Mouse (Mus musculus) forebrain, embryonic 12.5 days (tissue): ENCODE results near the gene Olfr1359. TPM values are rescaled to one million over a fixed set of nuclear protein-coding genes. Genes with fewer than 3 reads are reported as not detected.
"Not testable (repeated sequence)": the region's sequence is repeated elsewhere in the genome, so short reads cannot be mapped to it uniquely, and the experiment has no call there.

Experiments
- ATAC-seq: fragments of 200-750 bp; cut with Nextera tagmentation; 2 replicates; pipeline ENCODE4 v1.8.0; 2017; ENCODE audit warnings: moderate TSS enrichment; ENCODE audit not compliant: low FRiP score
- H3K27ac ChIP-seq: fragments of 300-500 bp; sonication (generic); 2 replicates; pipeline ENCODE4 v1.5.1; 2016; ENCODE audit warnings: mild to moderate bottlenecking
- H3K27me3 ChIP-seq: fragments of 300-500 bp; sonication (generic); 2 replicates; pipeline ENCODE4 v1.6.1; 2016; ENCODE audit warnings: mild to moderate bottlenecking
- H3K36me3 ChIP-seq: fragments of 300-500 bp; sonication (generic); replicated peaks from 2 replicates; pipeline ENCODE4 v1.6.1; 2016; ENCODE audit warnings: mild to moderate bottlenecking
- H3K4me1 ChIP-seq: fragments of 300-500 bp; sonication (generic); 2 replicates; pipeline ENCODE4 v1.6.1; 2016
- H3K4me2 ChIP-seq: fragments of 300-500 bp; sonication (generic); 2 replicates; pipeline ENCODE4 v1.6.1; 2016; ENCODE audit warnings: mild to moderate bottlenecking, moderate library complexity
- H3K4me3 ChIP-seq: fragments of 300-500 bp; sonication (generic); replicated peaks from 2 replicates; pipeline ENCODE4 v1.5.1; 2016; ENCODE audit warnings: mild to moderate bottlenecking
- H3K9ac ChIP-seq: fragments of 300-500 bp; sonication (generic); 2 replicates; pipeline ENCODE4 v1.6.1; 2016; ENCODE audit warnings: mild to moderate bottlenecking
- H3K9me3 ChIP-seq: fragments of 300-500 bp; sonication (generic); 2 replicates; pipeline ENCODE4 v1.6.1; 2016
- WGBS: fragments of 180-500 bp; shearing (Covaris S2); methylation state at CpG from one replicate; pipeline ENCODE4 v1.1.7; 2016; 5-methylcytosine and 5-hydroxymethylcytosine counted together
- polyA plus RNA-seq: library from polyadenylated mRNA; unstranded; fragments of >200 nt; fragmentation: Nextera tagmentation; extraction: Ambion mirVana; gene quantifications from 2 replicates; pipeline ENCODE4 v1.2.1, GENCODE M21; 2016

The Olfr1359 gene
- polyA plus RNA-seq, 1 experiment from 2014 or later: not detected

DNA sequence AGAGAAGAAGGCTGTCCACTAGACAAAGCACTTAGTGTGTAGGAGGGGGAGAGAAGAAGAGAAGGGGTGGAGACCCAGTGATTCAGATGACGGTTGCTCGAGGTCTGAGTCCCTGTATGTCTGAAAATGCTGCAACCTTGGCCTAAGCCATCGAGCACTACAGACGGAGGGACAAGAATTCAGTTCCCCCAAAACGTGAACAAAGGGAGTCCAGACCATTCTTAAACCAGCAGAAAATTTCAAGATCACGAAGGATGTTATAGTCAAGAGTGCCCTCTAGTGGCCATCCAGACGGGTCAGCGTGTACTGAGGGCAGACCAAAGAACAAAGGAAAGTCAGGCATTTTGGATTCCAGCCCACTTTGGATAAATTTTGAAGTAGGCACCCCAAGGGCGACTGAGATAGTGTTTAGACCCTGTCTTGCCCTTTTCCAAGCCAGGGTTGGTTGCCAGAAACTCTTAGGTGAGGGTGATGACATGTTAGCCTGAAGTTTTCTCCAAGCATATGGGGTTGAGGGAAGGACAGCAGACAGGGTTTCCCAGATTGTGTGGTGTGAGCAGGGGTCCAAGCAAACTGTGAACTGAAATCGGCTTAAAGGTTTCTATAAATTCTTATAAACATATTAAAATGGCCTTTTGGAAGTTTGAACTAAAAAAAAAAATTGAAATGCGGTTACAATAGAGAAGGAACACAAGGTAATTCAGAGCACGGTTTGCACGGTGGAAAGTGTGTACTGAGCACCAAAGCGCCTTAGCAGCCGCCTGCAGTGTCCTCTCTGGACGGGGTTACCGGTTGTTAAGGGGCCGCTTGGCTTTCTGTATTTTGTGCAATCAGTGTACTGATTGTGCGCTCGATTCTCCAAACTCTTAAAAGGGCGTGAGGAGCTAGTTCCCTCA is 36.3 kb downstream of the Olfr1359 start:
- H3K27ac ChIP-seq: peak overlapping the region; percentile 98
- peaks cover 16% of the 10 kb centered on the region; the same call in 1 of the 2 replicates for H3K4me1 ChIP-seq
- H3K9ac ChIP-seq: peak overlapping the region; percentile 56
- H3K4me3 ChIP-seq: peak overlapping the region; percentile 51
- H3K9me3 ChIP-seq: no peaks in the 10 kb centered on the region
- under 1% methylated on average over 21 of the region's 21 CpGs for WGBS
- peak; percentile 81 for ATAC-seq
- no peaks in the 10 kb centered on the region for H3K36me3 ChIP-seq
- H3K27me3 ChIP-seq: no peaks in the 10 kb centered on the region
- H3K4me2 ChIP-seq: peak overlapping the region; percentile 60

GRCm38 (mm10) chr13:21734906-21735767 is 37.2 kb downstream of the Olfr1359 start, which contains the start of gene Hist1h4j:
Gene Hist1h4j (plus strand): TSS chr13:21735064.
- H3K27me3 ChIP-seq, H3K36me3 ChIP-seq, H3K9me3 ChIP-seq: not testable (repeated sequence)
- Histone ChIP-seq H3K4me3 (peak within 1 kb of the TSS; percentile 51), H3K4me1 (peaks cover 16% of the 10 kb centered on the region; the same call in 1 of the 2 replicates), H3K4me2 (peak within 1 kb of the TSS; percentile 60), H3K9ac (peak within 1 kb of the TSS; percentile 56), H3K27ac (peak within 1 kb of the TSS; percentile 98)
- WGBS: 0% methylated on average over 51 of the region's 56 CpGs
- ATAC-seq: peak; percentile 93

GRCm38 (mm10) chr13:21745006-21745405 is 47.1 kb downstream of the Olfr1359 start:
- Histone ChIP-seq H3K4me1 (peaks cover 17% of the 10 kb centered on the region), H3K4me2 (no peak overlapping the region), H3K9ac (no peak overlapping the region), H3K27ac (no peak overlapping the region), H3K27me3 (no peaks in the 10 kb centered on the region), H3K9me3 (no peaks in the 10 kb centered on the region), H3K4me3 (no peak overlapping the region), H3K36me3 (no peaks in the 10 kb centered on the region)
- 92% methylated on average over 1 of the region's 1 CpGs for WGBS
- ATAC-seq: no peak

- Histone ChIP-seq H3K4me1 (peaks cover 33% of the 10 kb centered on the region), H3K9ac (peak overlapping the region; percentile 75), H3K4me2 (peak overlapping the region; percentile 85), H3K27me3 (no peaks in the 10 kb centered on the region), H3K36me3 (no peaks in the 10 kb centered on the region), H3K27ac (peak overlapping the region; percentile 97), H3K9me3 (no peaks in the 10 kb centered on the region), H3K4me3 (peak overlapping the region; percentile 57)
- no peak for ATAC-seq
- 4% methylated on average over 5 of the region's 5 CpGs for WGBS
These were observed 51.7 kb downstream of the Olfr1359 start for GRCm38 (mm10) chr13:21749387-21750158.

DNA sequence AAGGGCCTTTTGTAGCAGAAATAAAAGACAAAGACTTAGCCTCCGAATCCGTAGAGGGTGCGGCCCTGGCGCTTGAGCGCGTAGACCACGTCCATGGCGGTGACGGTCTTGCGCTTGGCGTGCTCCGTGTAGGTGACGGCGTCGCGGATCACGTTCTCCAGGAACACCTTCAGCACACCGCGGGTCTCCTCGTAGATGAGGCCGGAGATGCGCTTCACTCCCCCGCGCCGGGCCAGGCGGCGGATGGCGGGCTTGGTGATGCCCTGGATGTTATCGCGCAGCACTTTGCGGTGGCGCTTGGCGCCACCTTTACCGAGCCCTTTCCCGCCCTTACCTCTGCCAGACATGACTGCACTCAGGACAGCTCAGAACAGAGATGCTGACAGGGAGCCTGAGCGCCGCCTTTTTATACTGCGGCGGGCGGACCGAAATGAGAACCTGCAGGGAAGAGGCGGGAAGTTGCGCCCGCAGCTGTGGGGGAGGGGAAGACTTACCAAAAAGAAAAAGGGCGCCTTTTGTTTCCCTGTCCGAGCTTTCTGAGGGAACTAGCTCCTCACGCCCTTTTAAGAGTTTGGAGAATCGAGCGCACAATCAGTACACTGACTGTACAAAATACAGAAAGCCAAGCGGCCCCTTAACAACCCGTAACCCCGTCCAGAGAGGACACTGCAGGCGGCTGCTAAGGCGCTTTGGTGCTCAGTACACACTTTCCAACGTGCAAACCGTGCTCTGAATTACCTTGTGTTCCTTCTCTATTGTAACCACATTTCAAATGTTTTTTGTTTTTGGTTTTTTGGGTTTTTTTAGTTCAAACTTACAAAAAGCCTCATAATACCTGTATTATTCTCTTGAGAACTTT is 52.5 kb downstream of the Olfr1359 start, which contains the start of gene Hist1h4k:
Gene Hist1h4k (minus strand): TSS at position 347 of the 859 bp plus-strand sequence.
- H3K36me3 ChIP-seq, H3K27me3 ChIP-seq, H3K9me3 ChIP-seq: not testable (repeated sequence)
- H3K9ac ChIP-seq: peak within 1 kb of the TSS; percentile 75
- H3K4me2 ChIP-seq: peak within 1 kb of the TSS; percentile 85
- H3K27ac ChIP-seq: peak within 1 kb of the TSS; percentile 97
- under 1% methylated on average over 47 of the region's 56 CpGs for WGBS
- peak within 1 kb of the TSS; percentile 57 for H3K4me3 ChIP-seq
- H3K4me1 ChIP-seq: peaks cover 38% of the 10 kb centered on the region
- peak; percentile 87 for ATAC-seq

DNA sequence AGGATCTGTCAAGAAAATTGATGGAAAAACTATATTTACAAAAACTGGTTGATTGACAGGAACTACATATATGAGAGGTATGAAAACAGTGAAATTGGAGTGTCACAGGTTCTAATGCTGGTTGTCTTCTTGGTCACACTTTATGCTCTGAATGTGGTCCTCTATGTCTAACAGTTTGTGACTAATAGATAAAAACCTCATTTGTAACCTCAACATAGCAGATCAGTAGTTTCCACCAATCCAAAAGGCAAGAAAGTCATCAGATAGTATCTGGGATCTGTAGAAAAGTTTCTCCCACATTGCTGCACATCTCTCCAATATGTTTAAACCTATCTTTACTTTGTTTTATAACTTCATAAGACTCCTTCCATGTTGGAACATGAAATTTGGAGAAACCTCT is 53.5 kb downstream of the Olfr1359 start:
- no peaks in the 10 kb centered on the region for H3K36me3 ChIP-seq
- H3K9ac ChIP-seq: no peak overlapping the region
- peaks cover 38% of the 10 kb centered on the region for H3K4me1 ChIP-seq
- no peak overlapping the region for H3K4me3 ChIP-seq
- H3K4me2 ChIP-seq: peak overlapping the region; percentile 63; the same call in 1 of the 2 replicates
- H3K27me3 ChIP-seq: no peaks in the 10 kb centered on the region
- ATAC-seq: no peak
- H3K27ac ChIP-seq: peak overlapping the region; percentile 97
- no peaks in the 10 kb centered on the region for H3K9me3 ChIP-seq

DNA sequence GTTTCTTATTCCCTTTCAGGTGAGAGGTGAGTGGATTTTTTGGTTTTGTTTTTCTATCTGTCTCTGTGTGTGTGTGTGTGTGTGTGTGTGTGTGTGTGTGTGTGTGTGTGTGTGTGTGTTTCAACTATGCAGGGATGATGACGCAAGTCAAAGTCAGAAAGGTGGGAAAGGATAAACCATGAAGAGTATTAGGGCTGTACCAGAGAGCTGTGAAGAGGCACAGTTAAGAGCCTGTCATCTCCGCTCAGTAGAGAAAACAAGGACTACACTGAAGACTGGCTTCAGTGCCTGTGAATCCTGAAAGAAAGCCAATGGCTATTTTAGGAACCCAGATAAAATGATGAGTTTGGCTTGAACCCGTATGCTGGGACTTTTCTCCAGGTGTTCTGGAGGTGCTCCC is 53.9 kb downstream of the Olfr1359 start:
- no peaks in the 10 kb centered on the region for H3K9me3 ChIP-seq
- peak overlapping the region; percentile 63; the same call in 1 of the 2 replicates for H3K4me2 ChIP-seq
- H3K36me3 ChIP-seq: no peaks in the 10 kb centered on the region
- peaks cover 38% of the 10 kb centered on the region for H3K4me1 ChIP-seq
- no peaks in the 10 kb centered on the region for H3K27me3 ChIP-seq
- H3K27ac ChIP-seq: peak overlapping the region; percentile 97
- ATAC-seq: no peak
- WGBS: 77% methylated on average over 3 of the region's 3 CpGs
- H3K4me3 ChIP-seq: no peak overlapping the region
- H3K9ac ChIP-seq: no peak overlapping the region

DNA sequence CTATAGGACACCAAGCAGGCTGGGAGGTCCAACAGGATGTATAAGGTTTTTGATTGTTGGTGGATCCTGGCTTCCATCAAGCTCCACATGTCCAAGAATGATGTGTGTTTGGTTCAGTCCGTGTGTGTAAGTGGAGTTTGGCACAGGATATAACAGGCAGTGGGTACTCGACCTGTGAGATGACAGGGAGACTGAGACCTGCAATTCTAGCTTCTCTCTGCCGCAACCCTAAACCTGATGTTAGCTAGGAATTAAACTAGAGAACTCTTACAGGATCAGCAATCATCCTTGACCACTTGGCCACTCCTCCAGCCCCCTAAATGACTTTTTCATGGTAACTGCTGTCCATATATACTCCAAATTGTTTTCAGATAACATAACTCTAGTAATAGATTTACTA is 54.4 kb downstream of the Olfr1359 start:
- WGBS: 44% methylated on average over 3 of the region's 3 CpGs
- Histone ChIP-seq H3K36me3 (no peaks in the 10 kb centered on the region), H3K4me1 (peaks cover 36% of the 10 kb centered on the region), H3K9ac (peak overlapping the region; percentile 33; the same call in 1 of the 2 replicates), H3K4me2 (peak overlapping the region; percentile 63), H3K27ac (peak overlapping the region; percentile 97), H3K9me3 (no peaks in the 10 kb centered on the region), H3K27me3 (no peaks in the 10 kb centered on the region), H3K4me3 (no peak overlapping the region)
- no peak for ATAC-seq

DNA sequence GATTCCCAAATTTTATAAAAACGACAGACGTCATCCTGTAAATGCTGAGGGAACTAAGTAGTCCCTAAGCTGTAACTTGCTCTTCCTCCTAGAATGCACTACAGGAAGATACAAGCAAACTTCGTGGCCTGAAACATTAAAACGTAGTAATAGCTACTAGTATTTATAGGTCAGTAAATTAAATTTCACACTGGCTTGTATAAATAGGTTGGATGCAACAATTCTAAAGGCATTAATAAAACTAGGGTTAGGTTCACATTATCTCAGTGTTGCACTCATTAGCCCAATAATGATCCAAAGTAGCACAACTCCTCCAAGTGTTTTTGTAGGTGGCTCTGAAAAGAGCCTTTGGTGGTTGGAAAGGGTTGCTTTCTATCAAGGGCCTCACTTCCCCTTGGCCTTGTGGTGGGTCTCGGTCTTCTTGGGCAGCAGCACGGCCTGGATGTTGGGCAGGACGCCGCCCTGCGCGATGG is 55.2 kb downstream of the Olfr1359 start:
- Histone ChIP-seq H3K27ac (peak overlapping the region; percentile 97), H3K4me3 (peak overlapping the region; percentile 46), H3K9ac (peak overlapping the region; percentile 73), H3K4me1 (peaks cover 33% of the 10 kb centered on the region), H3K9me3 (no peaks in the 10 kb centered on the region), H3K36me3 (no peaks in the 10 kb centered on the region), H3K4me2 (peak overlapping the region; percentile 63), H3K27me3 (no peaks in the 10 kb centered on the region)
- WGBS: 2% methylated on average over 10 of the region's 10 CpGs
- ATAC-seq: no peak

- ATAC-seq: peak; percentile 92
- H3K9me3 ChIP-seq, H3K36me3 ChIP-seq, H3K27me3 ChIP-seq: not testable (repeated sequence)
- WGBS: under 1% methylated on average over 46 of the region's 50 CpGs
- Histone ChIP-seq H3K4me1 (peaks cover 30% of the 10 kb centered on the region), H3K4me3 (peak within 1 kb of the TSS; percentile 46), H3K27ac (peak within 1 kb of the TSS; percentile 97), H3K9ac (peak within 1 kb of the TSS; percentile 73), H3K4me2 (peak within 1 kb of the TSS; percentile 63)
These were observed 55.8 kb downstream of the Olfr1359 start, which contains the start of the genes Hist1h2ak and Hist1h2bn for GRCm38 (mm10) chr13:21753524-21754285. Gene Hist1h2ak (minus strand): TSS chr13:21753827. Gene Hist1h2bn (plus strand): TSS chr13:21754123.
